Mouse (Mus musculus): ENCODE measurements around the gene Pkig.
A peak's percentile ranks its signal among the peaks of the same experiment; 100 is the strongest.
"Not testable (repeated sequence)": the region's sequence is repeated elsewhere in the genome, so short reads cannot be mapped to it uniquely, and the experiment has no call there.

Pkig gene

DNA sequence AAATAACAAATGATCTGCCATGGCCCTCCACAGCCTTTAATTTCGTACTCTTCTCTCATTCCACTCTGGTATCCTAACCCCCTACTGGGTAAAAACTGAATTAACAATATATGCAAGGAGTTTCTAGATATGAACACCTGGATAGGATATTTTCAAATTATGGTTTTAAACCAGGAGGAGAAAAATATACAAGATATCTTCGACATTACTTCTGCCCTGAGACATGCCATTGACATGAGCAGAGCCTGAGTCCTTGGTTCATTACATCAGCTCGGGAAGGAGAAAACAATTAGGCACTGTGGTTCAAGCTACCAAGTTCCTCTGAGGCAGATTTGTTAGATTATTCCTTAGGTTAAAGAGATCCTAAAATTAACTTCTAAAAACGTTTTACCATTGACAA is 14.1 kb upstream of the Pkig start:
- DNase-seq (ENCODE audit: low spot score): no peak

DNA sequence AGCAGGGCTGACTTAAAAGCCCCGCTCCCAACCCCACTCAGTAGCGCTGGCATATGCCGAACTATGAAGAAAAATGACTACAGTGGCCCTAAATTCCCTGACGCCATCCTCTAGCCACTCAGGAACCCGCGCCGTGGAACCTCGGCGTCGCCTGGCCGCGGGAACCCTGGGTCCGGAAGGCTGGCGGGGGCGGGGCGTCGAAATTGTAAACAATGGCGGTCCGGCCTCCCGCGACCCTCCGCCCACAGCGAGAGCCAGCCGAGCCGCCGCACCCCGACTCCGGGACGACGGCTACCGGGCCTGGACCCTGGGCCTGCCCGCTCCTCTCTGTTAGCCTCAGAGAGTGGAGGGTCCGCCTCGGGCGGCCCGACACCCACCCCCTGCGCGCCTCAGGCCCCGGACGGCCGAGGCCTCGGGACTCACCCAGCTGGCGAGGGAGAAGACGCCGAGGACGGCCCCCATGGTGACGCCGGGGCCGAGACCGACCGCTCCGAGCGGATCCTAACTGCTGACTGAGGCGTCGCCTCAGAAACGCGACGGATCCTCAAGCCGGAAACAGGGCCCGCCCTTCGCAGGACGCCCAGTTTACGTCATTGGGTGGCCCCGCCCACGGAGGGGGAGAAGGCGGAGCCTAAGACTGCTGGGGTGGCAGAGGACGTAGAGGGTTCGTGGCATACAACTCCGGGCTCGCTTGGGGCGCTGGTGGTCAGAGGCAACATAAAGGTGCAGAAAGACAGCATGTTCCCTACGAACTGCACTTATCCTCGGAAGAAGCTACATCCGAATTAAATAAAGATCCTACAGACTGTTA is 13.4 kb upstream of the Pkig start, which contains the start of gene Serinc3:
TSS of gene Serinc3 (minus strand) at position 557 of the 811 bp plus-strand sequence.
- peak; percentile 98 for DNase-seq (ENCODE audit: low spot score)

DNA sequence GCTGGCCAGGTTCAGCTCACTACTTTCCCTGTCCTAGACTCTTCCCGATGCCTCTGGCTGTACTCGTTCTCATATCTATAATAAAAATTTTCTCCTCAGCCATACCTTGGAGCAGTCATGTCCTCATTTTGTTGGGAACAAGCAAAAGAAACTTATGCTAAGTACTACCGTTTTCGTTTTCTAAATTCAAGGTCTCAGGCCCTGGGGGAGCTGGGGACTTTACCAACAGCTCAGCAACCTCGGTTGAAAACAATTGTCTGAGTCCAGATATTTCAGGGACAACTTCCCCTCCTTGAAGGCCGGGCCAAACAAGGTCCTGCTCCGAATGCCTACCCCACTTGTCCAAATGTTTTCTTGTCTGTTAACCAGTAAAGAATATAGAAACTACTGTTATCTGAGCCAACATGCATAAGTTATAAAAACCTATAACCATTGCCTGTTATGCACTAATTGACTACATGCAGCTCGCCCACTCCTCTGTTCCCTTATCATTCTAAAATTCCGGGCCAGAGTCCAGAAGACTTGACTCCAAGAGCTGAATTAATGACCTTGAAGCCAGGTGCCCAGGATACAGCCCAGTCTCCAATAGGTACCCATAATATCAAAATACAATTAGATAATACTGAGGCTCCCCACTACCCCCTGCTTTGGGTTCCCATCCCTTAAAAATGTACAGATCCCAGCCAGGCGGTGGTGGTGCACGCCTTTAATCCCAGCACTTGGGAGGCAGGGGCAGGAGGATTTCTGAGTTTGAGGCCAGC is 12.3 kb upstream of the Pkig start:
- peak; percentile 61 for DNase-seq (ENCODE audit: low spot score)

DNA sequence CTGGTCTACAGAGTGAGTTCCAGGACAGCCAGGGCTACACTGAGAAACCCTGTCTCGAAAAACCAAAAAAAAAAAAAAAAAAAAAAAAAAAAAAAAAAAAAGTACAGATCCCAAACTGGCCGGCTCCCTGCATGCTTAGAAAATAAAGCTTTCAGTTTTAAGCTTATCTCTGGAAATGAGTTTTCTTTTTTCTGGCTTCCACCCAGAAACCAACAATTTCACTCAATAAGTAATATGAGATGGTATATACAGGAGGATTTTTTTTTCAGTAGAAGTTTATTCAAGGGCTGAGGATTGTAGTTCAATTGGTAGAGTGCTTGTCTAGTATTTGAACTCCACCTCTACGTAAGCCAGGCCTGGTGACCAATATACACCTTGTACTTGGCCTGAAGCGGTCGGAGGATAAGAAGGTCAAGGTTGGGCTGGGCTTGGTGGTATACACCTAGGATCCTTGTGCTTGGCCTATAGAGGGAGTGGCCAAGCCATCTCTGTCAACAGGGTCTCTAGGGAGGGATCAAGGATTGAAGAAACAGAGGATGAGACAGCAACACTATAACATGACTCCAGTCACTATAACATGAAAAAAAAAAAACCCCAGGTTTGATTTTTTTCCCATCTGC is 11.6 kb upstream of the Pkig start:
- no peak for DNase-seq (ENCODE audit: low spot score)

DNA sequence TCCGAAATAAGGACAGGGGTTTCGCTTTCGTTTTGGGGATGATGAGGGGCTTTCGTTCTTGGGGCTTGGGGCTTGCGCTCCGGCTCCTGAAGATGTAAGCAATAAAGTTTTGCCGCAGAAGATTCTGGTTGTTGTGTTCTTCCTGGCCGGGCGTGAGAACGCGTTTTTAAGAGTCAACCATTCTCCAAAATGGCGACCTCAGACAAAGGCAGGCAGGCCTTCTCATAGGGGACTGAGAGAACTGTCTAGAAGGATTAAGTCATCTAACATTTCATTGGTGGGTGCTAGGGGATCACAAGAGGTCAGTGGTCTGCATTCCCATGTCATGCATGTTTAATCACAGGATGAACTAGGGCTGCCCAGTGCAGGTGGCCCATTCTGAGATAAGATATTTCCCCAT is 2.5 kb upstream of the Pkig start:
- DNase-seq (ENCODE audit: low spot score): not testable (repeated sequence)

DNA sequence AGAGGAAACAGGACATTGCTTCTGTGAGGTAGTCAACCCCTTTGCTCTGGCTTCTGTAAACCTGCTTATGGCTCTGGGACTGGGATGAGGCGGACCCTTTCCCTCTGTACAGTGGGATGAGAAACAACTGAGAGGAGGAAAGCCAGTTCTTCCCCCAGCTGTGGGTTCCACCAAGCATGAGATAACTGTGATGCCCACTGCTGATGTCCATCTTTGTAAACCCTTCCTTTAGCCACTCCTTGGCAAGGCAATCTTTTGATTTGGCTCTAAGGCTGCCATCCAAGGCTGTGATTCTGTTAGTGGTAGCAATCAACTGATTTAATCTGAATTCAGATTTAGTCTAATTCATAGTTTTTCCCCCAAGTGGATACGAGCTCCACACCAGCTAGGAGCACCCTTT is 700 bp upstream of the Pkig start:
- no peak for DNase-seq (ENCODE audit: low spot score)

GRCm38 (mm10) chr2:163658941-163659340 is 755 bp downstream of the Pkig start:
- DNase-seq (ENCODE audit: low spot score): no peak

DNA sequence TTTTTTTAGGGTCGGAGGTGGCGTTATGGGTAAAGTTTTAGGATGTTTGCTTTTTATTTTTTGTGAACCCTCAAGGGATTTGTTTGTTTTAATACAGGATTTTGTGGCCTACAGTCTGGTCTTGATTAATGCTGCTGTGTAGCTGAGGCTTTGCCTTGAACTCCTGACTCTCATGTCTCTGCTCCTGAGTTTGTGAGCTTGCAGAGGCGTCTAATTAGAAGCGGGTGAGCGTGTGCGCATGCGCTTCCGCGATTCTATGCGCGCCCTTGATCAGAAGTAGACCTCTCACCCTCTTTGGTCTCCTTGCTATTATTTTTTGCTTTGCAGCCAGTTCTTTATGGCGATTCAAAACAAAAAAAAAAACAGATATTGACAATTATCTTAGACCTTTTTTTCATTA is 1.2 kb downstream of the Pkig start:
- no peak for DNase-seq (ENCODE audit: low spot score)

DNA sequence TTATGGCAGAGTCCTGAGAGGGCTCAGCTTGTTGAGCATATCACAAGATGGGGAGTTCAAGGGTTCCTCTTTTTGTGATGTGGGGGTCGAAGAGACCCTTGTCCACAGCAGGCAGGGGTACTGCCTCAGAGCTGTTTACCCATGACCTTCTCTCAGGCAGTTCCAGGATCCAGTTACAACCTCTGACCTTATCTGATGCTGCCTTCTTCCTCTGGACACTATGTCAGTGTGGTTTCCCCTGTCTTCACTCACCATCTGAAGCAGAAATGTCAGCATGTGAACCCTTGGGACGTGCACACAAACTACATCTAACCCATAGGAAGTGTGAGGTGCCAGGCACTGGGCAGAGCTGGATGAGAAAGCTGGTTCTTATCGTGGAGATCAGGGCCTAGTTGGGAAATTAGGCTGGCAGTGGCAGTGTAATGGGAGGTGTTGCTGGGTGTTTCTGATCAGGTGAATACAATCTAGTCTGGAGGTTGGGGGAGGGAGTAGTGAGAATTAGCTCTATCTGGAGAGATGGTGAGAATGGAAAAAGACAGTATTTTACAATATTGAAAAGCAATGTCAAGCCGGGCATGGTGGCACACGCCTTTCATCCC is 2.0 kb downstream of the Pkig start:
- no peak for DNase-seq (ENCODE audit: low spot score)

DNA sequence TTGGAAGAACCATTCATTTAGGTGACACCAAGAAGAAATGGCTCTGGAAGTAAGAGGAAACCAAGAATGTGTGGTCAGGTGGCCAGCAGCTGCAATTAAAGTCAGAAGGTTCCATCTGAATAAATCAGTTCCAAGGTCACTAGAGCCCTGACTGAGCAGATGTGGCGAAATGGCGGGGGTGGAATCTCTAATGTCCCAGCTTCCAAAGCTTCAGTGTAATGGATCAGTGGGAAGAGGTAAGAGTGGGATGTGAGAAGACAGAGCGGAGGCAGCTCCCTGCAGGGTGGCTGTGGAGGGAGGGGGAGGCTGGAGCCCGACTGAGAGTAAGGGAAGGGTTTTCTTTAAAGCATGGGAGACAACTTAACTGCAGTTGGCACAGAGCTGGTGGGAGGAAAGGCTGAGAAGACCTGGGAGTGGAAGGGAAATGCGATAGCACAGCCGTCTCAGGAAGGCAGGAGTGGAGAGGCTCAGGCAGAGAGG is 3.2 kb downstream of the Pkig start:
- peak; percentile 36 for DNase-seq (ENCODE audit: low spot score)

- no peak for DNase-seq (ENCODE audit: low spot score)
Observed at GRCm38 (mm10) chr2:163662076-163662475, 3.9 kb downstream of the Pkig start.

DNA sequence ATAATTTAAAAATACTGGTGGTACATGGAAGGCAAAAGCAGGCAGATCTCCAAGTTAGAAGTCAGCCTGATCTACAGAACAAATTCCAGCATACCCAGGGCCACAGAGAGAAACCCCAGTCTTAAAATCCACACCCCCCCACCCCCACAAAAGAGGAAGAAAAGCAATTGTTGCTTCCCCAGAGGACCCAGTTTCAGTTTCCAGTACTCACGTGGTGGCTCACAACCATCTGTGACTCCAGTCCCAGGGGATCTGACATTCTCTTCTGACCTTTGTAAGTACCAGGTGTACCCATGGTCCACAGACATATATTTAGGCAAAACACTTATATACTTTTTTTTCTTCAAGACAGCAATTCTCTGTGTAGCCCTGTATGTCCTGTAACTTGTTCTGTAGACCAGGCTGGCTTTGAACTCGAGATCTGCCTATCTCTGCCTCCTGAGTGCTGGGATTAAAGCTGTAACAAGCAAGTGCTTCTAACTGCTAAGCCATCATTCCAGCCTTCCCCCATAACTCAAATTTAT is 4.6 kb downstream of the Pkig start:
- no peak for DNase-seq (ENCODE audit: low spot score)

- DNase-seq (ENCODE audit: low spot score): no peak
Observed at GRCm38 (mm10) chr2:163663930-163664329, 5.7 kb downstream of the Pkig start.

DNA sequence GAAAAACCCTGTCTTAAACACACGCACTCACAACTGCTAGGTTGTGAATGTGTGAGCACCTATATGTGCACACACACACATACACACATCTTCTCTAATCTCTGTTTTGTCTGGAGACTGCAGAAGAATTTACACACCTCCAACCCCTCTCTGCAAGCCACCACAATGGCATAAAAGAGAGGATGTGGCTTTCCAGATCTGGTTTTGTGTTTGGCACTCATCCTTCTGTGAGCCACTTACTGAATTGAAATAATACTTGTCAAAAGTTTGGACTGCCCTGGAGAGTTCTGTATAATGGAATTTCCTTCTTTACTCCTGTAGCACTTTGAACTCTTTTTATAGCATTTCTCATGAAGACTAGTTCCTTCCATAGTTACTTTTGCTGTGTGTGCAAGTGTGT is 8.9 kb downstream of the Pkig start:
- DNase-seq (ENCODE audit: low spot score): no peak

DNA sequence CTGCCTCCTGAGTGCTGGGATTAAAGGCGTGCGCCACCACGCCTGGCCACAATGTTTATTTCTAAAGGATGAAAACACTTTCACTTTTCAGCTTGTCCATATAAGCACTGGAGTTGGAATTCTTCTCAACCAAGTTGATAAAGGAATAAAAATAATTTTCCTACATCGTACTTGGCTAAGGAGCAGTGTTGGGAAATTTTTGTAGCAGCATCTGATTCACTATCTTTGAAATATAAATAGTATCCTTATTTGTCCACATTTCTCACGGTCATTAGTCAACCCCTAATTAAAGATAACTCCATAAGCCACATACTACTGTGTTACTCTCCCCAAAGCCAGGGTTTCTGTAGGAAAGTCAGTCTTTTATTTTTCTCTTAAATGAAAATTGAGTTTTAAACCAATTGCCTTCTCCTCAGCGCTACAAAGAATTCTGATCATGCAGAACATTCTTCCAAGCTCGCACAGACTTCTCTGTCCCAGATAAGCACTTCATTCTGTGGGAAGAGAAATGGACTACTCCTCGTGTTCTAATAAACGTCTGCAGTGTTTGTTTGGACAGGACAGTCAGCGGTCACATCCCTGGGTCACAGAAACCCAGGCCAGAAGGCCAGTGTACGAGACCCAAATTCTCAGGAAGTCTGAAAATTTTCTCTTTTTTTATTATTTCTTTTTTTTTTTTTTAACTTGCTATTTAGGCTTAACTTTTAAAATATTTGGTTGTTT is 12.8 kb downstream of the Pkig start:
- DNase-seq (ENCODE audit: low spot score): no peak

- DNase-seq (ENCODE audit: low spot score): no peak
Observed at GRCm38 (mm10) chr2:163674397-163674796, 16.2 kb downstream of the Pkig start.

DNA sequence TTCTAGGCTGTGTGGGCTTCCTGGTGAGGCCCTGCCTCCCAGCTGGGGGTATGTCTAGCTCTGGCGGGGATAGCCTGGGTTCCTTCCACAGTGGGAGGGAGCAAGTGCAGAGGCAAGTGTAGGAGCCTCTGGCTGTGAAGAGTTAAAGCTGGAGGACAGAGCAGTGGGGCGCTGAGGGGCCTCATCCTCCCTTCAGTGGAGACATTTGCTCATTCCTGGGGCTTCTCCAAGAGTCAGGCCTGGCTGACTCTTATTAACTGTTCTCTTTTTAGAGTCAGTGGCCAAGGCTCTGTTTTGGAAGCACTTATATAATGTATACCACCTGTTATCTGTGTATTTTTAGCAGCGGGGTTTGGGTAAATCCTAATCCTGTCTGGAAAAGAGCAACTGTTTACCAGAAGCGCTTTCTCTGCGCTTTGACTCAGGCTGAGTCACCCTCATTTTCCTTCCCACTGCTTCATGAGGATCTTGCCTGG is 17.0 kb downstream of the Pkig start:
- DNase-seq (ENCODE audit: low spot score): no peak

- DNase-seq (ENCODE audit: low spot score): no peak
Observed at GRCm38 (mm10) chr2:163675662-163676061, 17.5 kb downstream of the Pkig start.

DNA sequence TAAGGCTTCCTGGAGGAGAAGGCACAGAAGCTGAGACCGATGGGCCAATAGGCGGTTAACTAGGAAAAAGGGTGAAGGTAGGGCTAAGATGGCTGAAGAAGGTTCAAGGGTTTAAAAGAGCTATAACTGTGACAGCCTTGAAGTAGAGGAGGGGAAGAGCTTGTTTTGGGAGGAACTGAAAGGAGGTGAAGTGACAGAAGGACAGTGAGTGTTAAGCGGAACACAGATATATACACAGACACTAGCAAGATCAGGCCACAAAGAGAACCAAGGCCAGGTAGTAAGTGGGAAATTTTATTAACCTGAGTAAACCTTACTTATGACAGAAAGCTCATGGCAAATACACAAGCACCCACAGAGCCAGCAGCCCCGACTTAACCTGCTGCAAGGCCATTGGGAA is 18.1 kb downstream of the Pkig start:
- DNase-seq (ENCODE audit: low spot score): no peak

DNA sequence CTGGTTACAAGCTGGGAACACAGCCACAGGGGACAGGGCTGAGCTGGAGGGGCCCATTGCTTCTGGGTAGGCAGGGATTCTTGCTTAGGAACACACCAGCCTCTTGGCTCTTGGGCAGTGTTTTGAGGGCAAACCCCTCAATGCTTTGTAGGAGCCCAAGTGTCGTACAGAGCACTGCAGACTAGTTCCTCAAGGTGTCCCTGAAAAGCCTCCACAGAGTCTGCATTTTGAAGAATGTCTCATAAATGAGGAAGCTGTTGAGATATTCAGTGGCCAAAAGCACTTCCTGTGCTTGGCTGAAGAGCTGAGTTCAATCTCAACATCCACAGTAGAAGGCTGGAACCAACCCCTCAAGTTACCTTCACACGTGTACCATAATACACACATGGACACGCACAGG is 18.6 kb downstream of the Pkig start:
- DNase-seq (ENCODE audit: low spot score): no peak

GRCm38 (mm10) chr2:163682344-163682743 is 24.2 kb downstream of the Pkig start:
- DNase-seq (ENCODE audit: low spot score): no peak
